Mouse (Mus musculus) bone marrow macrophage, adult 2 months (primary cell): ENCODE measurements around the gene Rnf130. TPM values are rescaled to one million over a fixed set of nuclear protein-coding genes. Genes with fewer than 3 reads are reported as not detected.

Experiments used
- H3K27ac ChIP-seq: 2 replicates; pipeline ENCODE4 v1.5.1; 2012; ENCODE audit warnings: low read depth, low read length; ENCODE audit not compliant: insufficient read depth
- H3K4me1 ChIP-seq: 2 replicates; pipeline ENCODE4 v1.6.1; 2012; ENCODE audit warnings: low read length; ENCODE audit not compliant: control insufficient read depth, insufficient read depth
- H3K4me3 ChIP-seq: 2 replicates; pipeline ENCODE4 v1.5.1; 2012; ENCODE audit warnings: mild to moderate bottlenecking, low read length, moderate library complexity; ENCODE audit not compliant: insufficient read depth
- CTCF ChIP-seq: IDR thresholded peaks from 2 replicates; pipeline ENCODE4 v1.5.1; 2012; ENCODE audit warnings: low read depth, mild to moderate bottlenecking, low read length, moderate library complexity
- POLR2A ChIP-seq: IDR thresholded peaks from 2 replicates; pipeline ENCODE4 v1.6.1; 2012; ENCODE audit warnings: mild to moderate bottlenecking, low read depth, low read length, borderline replicate concordance
- polyA plus RNA-seq: library from polyadenylated mRNA; stranded (reverse); fragments of >200 nt; gene quantifications from 2 replicates; pipeline ENCODE4 v1.2.4, GENCODE M21; 2012; ENCODE audit not compliant: missing spikeins, insufficient read depth, insufficient read length

Rnf130 gene
- polyA plus RNA-seq, 1 experiment = 504 TPM

DNA sequence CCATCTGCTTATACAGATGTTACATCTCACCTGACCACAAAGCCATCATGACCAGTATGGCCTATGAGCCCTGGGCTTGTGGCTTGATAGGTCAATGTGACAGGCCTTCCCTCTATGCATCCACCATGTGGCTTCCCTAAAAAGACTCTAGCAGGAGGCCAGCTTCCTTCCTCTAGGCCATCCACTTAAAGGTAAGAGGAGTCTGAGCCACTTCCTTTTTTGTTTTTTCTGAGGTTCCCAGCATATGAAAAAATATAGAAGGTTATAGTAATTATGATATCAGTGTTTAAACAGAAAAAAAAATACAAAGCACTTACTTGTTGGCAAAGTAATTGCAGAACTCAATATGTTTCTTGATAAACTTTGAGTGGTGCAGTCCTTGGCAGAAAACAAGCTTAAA, 6.3 kb upstream of the Rnf130 start:
- TF ChIP-seq CTCF = no peak
- no peak for TF ChIP-seq POLR2A
- Histone ChIP-seq H3K27ac (no peak overlapping the region), H3K4me3 (no peak overlapping the region), H3K4me1 (peaks cover 18% of the 10 kb centered on the region)

GRCm38 (mm10) chr11:50022085-50022484, 3.1 kb upstream of the Rnf130 start:
- TF ChIP-seq CTCF (no peak), POLR2A (no peak)
- H3K27ac ChIP-seq = no peak overlapping the region
- H3K4me3 ChIP-seq = no peak overlapping the region

GRCm38 (mm10) chr11:50024445-50024832, 707 bp upstream of the Rnf130 start:
- Histone ChIP-seq H3K27ac (peak overlapping the region; percentile 13; the same call in 1 of the 2 replicates), H3K4me3 (no peak overlapping the region)

More at GRCm38 (mm10) chr11:50022085-50022484, 3.1 kb upstream of the Rnf130 start:
- peaks cover 27% of the 10 kb centered on the region for H3K4me1 ChIP-seq

DNA sequence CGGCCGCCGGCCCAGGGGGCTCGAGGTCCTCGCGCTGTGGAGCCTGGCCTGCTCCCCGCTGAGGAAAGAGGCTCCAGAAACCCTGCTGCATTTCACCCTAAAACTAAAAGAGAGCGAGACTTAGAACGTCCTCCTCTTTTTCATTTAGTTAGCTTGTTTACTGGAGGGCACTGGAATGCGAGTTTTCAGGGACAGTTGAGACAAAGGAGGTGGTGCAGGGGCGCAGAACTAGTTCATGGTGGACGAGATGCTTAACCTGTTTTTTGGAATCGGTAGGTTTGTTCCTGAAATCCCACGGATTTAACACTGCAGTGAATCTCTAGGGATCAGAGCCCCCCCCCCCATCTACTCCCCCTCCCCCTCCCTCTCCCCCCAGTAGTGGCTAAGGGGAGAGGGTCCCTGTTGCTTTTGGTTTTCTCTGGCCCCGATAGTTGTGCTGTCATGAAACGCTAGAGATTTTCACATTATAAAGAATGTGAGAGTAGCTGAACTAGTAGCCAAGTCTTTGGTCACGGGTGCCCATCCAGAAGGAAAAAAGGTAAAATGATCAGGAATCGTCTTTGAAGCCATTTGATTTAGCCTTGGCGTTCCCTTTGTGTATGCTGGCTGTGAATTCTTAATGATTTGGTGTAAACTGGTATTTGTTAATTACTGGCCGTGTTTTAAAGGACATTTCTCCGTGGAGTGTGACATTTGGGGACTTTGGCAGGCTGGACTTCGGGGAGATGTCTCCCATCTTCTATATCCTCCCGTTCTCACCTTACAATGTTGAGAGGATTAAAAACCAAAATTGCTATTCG, 775 bp downstream of the Rnf130 start:
- TF ChIP-seq CTCF (no peak), POLR2A (no peak)
- Histone ChIP-seq H3K4me3 (peak overlapping the region; percentile 87), H3K4me1 (peaks cover 42% of the 10 kb centered on the region), H3K27ac (peak overlapping the region; percentile 59)

More at GRCm38 (mm10) chr11:50024445-50024832, 707 bp upstream of the Rnf130 start:
- peaks cover 32% of the 10 kb centered on the region for H3K4me1 ChIP-seq
- TF ChIP-seq POLR2A = no peak
- TF ChIP-seq CTCF = no peak

DNA sequence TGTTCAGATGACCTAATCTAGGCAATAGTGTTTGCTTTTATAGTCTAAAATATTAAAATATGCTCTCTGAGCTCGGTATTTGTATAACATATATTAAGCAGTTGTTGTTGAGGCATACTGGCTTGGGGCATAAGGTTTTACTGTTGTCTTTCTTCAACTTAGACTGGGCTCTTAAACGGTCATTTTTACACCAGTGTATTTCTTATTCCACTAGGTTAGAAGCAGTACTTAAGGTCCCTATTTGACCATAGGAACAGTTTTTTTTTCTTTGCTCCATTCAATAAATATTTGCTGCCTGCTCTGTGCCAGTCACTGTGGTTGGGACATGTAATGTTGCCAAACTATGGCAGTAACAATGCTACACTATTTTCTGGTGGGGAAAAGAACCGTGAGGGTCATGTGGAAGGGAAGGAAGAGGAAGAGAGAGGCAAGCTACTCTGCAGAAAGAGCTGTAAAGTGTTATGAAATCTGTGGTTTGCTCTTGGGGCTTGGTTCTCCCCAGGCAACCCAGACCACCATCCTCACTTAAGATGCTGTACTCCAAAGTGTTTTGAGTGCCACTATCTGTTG, 1.5 kb downstream of the Rnf130 start:
- Histone ChIP-seq H3K4me3 (peak overlapping the region; percentile 87), H3K4me1 (peaks cover 46% of the 10 kb centered on the region), H3K27ac (peak overlapping the region; percentile 68)
- no peak for TF ChIP-seq POLR2A
- no peak for TF ChIP-seq CTCF

DNA sequence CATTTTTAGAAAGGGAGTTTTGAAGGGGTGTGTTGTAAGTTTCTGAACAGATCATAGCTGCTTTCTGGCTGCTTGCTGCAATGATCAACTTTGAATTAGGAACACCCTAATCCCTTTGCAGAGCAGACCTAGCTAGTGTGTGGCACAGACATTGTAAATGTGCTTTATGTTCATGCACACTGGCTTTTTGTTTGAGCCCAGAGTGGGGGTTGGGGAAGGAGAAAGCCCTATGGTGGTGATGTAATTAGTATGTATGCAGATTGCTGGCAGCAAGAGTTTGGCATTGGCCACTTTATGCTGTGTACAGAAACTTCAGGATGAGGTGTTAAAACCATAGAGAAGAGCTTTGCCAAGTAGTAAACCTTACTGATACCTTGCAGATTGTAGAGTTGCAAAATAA, 3.3 kb downstream of the Rnf130 start:
- Histone ChIP-seq H3K27ac (no peak overlapping the region), H3K4me3 (no peak overlapping the region), H3K4me1 (peaks cover 46% of the 10 kb centered on the region)
- no peak for TF ChIP-seq CTCF
- no peak for TF ChIP-seq POLR2A

GRCm38 (mm10) chr11:50034155-50034554, 9.0 kb downstream of the Rnf130 start:
- Histone ChIP-seq H3K4me1 (peaks cover 45% of the 10 kb centered on the region), H3K27ac (no peak overlapping the region), H3K4me3 (no peak overlapping the region)
- TF ChIP-seq CTCF (no peak), POLR2A (no peak)

- Histone ChIP-seq H3K4me1 (peaks cover 41% of the 10 kb centered on the region), H3K27ac (no peak overlapping the region), H3K4me3 (no peak overlapping the region)
- TF ChIP-seq POLR2A = no peak
- no peak for TF ChIP-seq CTCF
These were observed 10.6 kb downstream of the Rnf130 start for GRCm38 (mm10) chr11:50035726-50036125.

GRCm38 (mm10) chr11:50036781-50037460, 11.8 kb downstream of the Rnf130 start:
- no peak for TF ChIP-seq CTCF
- no peak for TF ChIP-seq POLR2A
- Histone ChIP-seq H3K27ac (no peak overlapping the region), H3K4me1 (peaks cover 42% of the 10 kb centered on the region), H3K4me3 (no peak overlapping the region)

- H3K27ac ChIP-seq = peak overlapping the region; percentile 68
- TF ChIP-seq POLR2A (no peak), CTCF (no peak)
- no peak overlapping the region for H3K4me3 ChIP-seq
- peaks cover 45% of the 10 kb centered on the region for H3K4me1 ChIP-seq
These were observed 13.6 kb downstream of the Rnf130 start for GRCm38 (mm10) chr11:50038757-50039156.
